Mouse (Mus musculus) lung, adult 2 months (tissue): ENCODE measurements around the gene P4ha1.

Experiments
- CTCF ChIP-seq: fragments of 200-500 bp; IDR thresholded peaks from 2 replicates; pipeline ENCODE4 v1.5.1; 2011; ENCODE audit warnings: mild to moderate bottlenecking, low read length, control low read depth; ENCODE audit not compliant: insufficient read depth
- POLR2A ChIP-seq: fragments of 200-500 bp; IDR thresholded peaks from 2 replicates; pipeline ENCODE4 v1.6.1; 2011; ENCODE audit warnings: low read depth, mild to moderate bottlenecking, control low read depth, low read length, borderline replicate concordance; ENCODE audit errors: extremely low read depth

- TF ChIP-seq CTCF (no peak), POLR2A (no peak)
Observed at GRCm38 (mm10) chr10:59277116-59277515, 46.0 kb upstream of the P4ha1 start.
